Mouse (Mus musculus): ENCODE measurements around the gene Axdnd1.

GRCm38 (mm10) chr1:156408004-156408403, 13.0 kb downstream of the Axdnd1 start:
- TF ChIP-seq MYOG (IDR thresholded peaks at IDR 0.05; ENCODE audit: control insufficient read depth in 1 of 3, insufficient read depth in 1 of 3, insufficient read length in 2 of 3, low read depth in 2 of 3): peak in 2 of 3 experiments; percentile 48 to 82
- TF ChIP-seq CEBPB (IDR thresholded peaks at IDR 0.05; ENCODE audit: insufficient read depth, poor library complexity, severe bottlenecking): peak; percentile 51; the same call in 1 of the 2 replicates
- TF ChIP-seq USF1 (IDR thresholded peaks at IDR 0.05; ENCODE audit: low read depth): no peak
- no peak for TF ChIP-seq POLR2AphosphoS2 (IDR thresholded peaks at IDR 0.05; ENCODE audit: insufficient read length, low read depth)
- TF ChIP-seq MYOD1 (IDR thresholded peaks at IDR 0.05; ENCODE audit: control insufficient read depth in 1 of 3, insufficient read length in 2 of 3, low read depth in 2 of 3): peak; percentile 8 to 87 (median 85)
- TF ChIP-seq E2F4 (IDR thresholded peaks at IDR 0.05; ENCODE audit: insufficient read depth): no peak
- no peak for TF ChIP-seq POLR2A (IDR thresholded peaks at IDR 0.05; ENCODE audit: insufficient read length, low read depth)
- TF ChIP-seq MAX (IDR thresholded peaks at IDR 0.05; ENCODE audit: low read depth): no peak
- TF ChIP-seq SRF (IDR thresholded peaks at IDR 0.05; ENCODE audit: control insufficient read depth, insufficient read length, low read depth): no peak

All from myocyte (in vitro differentiated cells).